Mouse (Mus musculus) heart, embryonic 14.5 days (tissue): ENCODE data around the gene Ninj1. TPM values are rescaled to one million over a fixed set of nuclear protein-coding genes. Genes with fewer than 3 reads are reported as not detected.

Source experiments
- ATAC-seq: fragments of 200-750 bp; cut with Nextera tagmentation; 2 replicates; pipeline ENCODE4 v1.8.0; 2017; ENCODE audit warnings: low read depth, moderate TSS enrichment; ENCODE audit not compliant: insufficient number of reproducible peaks, insufficient read depth, low FRiP score
- H3K27ac ChIP-seq, 2 experiments: fragments of 200-500 bp in 1 of 2; fragments of 300-500 bp in 1 of 2; sonication (generic) in 1 of 2; replicated peaks in 1 of 2; 2 replicates each; pipeline ENCODE4 v1.5.1; 2012 to 2014; ENCODE audit warnings: low read depth in 2 of 2, low read length in 2 of 2, control low read depth in 1 of 2, mild to moderate bottlenecking in 1 of 2, mixed read lengths in 1 of 2; ENCODE audit not compliant: control insufficient read depth in 1 of 2, insufficient read depth in 1 of 2
- H3K27me3 ChIP-seq: fragments of 300-500 bp; sonication (generic); 2 replicates; pipeline ENCODE4 v1.6.1; 2014; ENCODE audit warnings: mild to moderate bottlenecking, low read length, control low read depth; ENCODE audit not compliant: control insufficient read depth, insufficient read depth
- H3K36me3 ChIP-seq: fragments of 300-500 bp; sonication (generic); 2 replicates; pipeline ENCODE4 v1.6.1; 2014; ENCODE audit warnings: mild to moderate bottlenecking, control low read depth, low read length, mixed read lengths; ENCODE audit not compliant: control insufficient read depth, insufficient read depth
- H3K4me1 ChIP-seq, 2 experiments: fragments of 200-500 bp in 1 of 2; fragments of 300-500 bp in 1 of 2; sonication (generic) in 1 of 2; 2 replicates each; pipeline ENCODE4 v1.6.1; 2012 to 2014; ENCODE audit warnings: low read length in 2 of 2, control low read depth in 1 of 2, mixed read lengths in 1 of 2; ENCODE audit not compliant: control insufficient read depth in 2 of 2, insufficient read depth in 2 of 2
- H3K4me2 ChIP-seq: fragments of 300-500 bp; sonication (generic); 2 replicates; pipeline ENCODE4 v1.6.1; 2014; ENCODE audit warnings: mild to moderate bottlenecking, low read length
- H3K4me3 ChIP-seq, 2 experiments: fragments of 200-500 bp in 1 of 2; fragments of 300-500 bp in 1 of 2; sonication (generic) in 1 of 2; 2 replicates each; pipeline ENCODE4 v1.5.1; 2012 to 2014; ENCODE audit warnings: low read length in 2 of 2, mild to moderate bottlenecking in 2 of 2, control low read depth in 1 of 2, low read depth in 1 of 2, moderate library complexity in 1 of 2; ENCODE audit not compliant: control insufficient read depth in 1 of 2, insufficient read depth in 1 of 2
- H3K9ac ChIP-seq: fragments of 300-500 bp; sonication (generic); 2 replicates; pipeline ENCODE4 v1.6.1; 2014; ENCODE audit warnings: mild to moderate bottlenecking, low read length
- H3K9me3 ChIP-seq: fragments of 300-500 bp; sonication (generic); 2 replicates; pipeline ENCODE4 v1.6.1; 2016; ENCODE audit warnings: low read length, control low read depth; ENCODE audit not compliant: control insufficient read depth
- WGBS: fragments of 180-500 bp; shearing (Covaris S2); extraction: QIAGEN DNeasy Blood & Tissue Kit; methylation state at CpG from one replicate; pipeline ENCODE4 v1.1.7; 2014; 5-methylcytosine and 5-hydroxymethylcytosine counted together
- polyA plus RNA-seq: library from polyadenylated mRNA; unstranded; fragments of >200 nt; fragmentation: Nextera tagmentation; extraction: Ambion mirVana; gene quantifications from 2 replicates; pipeline ENCODE4 v1.2.1, GENCODE M21; 2014

Gene Ninj1
- polyA plus RNA-seq, 1 experiment from 2014 or later: 87.7 TPM

- H3K4me1 ChIP-seq: peaks cover 48 to 55% of the 10 kb centered on the region in 2 experiments
- peaks cover 19% of the 10 kb centered on the region for H3K36me3 ChIP-seq
- H3K9me3 ChIP-seq: no peaks in the 10 kb centered on the region
- WGBS: 68% methylated on average over 7 of the region's 7 CpGs
- 0 out of 2 replicates have a peak overlapping the region, but pooled peaks have one; percentile 9 for H3K9ac ChIP-seq
- no peak for ATAC-seq
- no peak overlapping the region for H3K4me3 ChIP-seq
- H3K27me3 ChIP-seq: no peaks in the 10 kb centered on the region
- H3K27ac ChIP-seq: peak overlapping the region; percentile 8 to 39; a peak in 2 of 4 replicates
- no peak overlapping the region for H3K4me2 ChIP-seq
These were observed 3.8 kb downstream of the Ninj1 start for GRCm38 (mm10) chr13:49190876-49191672.

- ATAC-seq: no peak
- Histone ChIP-seq H3K9me3 (no peaks in the 10 kb centered on the region), H3K4me1 (peaks cover 45 to 55% of the 10 kb centered on the region in 2 experiments), H3K4me2 (no peak overlapping the region), H3K27me3 (no peaks in the 10 kb centered on the region), H3K4me3 (no peak overlapping the region), H3K27ac (peak overlapping the region in 1 of 2 experiments; percentile 39; a peak in 2 of 4 replicates), H3K36me3 (peaks cover 25% of the 10 kb centered on the region), H3K9ac (peak overlapping the region; percentile 9; the same call in 1 of the 2 replicates)
- WGBS: 55% methylated on average over 5 of the region's 5 CpGs
These were observed 4.4 kb downstream of the Ninj1 start for GRCm38 (mm10) chr13:49191673-49192035.

GRCm38 (mm10) chr13:49192156-49192855, 5.0 kb downstream of the Ninj1 start:
- Histone ChIP-seq H3K4me1 (peaks cover 43 to 53% of the 10 kb centered on the region in 2 experiments), H3K9ac (no peak overlapping the region; the same call in 1 of the 2 replicates), H3K27ac (no peak overlapping the region; a peak in 1 of 4 replicates), H3K27me3 (no peaks in the 10 kb centered on the region), H3K4me3 (no peak overlapping the region), H3K4me2 (no peak overlapping the region), H3K9me3 (no peaks in the 10 kb centered on the region), H3K36me3 (peaks cover 27% of the 10 kb centered on the region)
- ATAC-seq: no peak
- WGBS: 72% methylated on average over 16 of the region's 16 CpGs

- 95% methylated on average over 17 of the region's 17 CpGs for WGBS
- peaks cover 36 to 47% of the 10 kb centered on the region in 2 experiments for H3K4me1 ChIP-seq
- no peak overlapping the region for H3K4me2 ChIP-seq
- no peaks in the 10 kb centered on the region for H3K27me3 ChIP-seq
- no peak for ATAC-seq
- no peaks in the 10 kb centered on the region for H3K9me3 ChIP-seq
- H3K27ac ChIP-seq: no peak overlapping the region
- H3K9ac ChIP-seq: no peak overlapping the region
- H3K4me3 ChIP-seq: no peak overlapping the region
- peaks cover 27% of the 10 kb centered on the region for H3K36me3 ChIP-seq
These were observed 6.4 kb downstream of the Ninj1 start for GRCm38 (mm10) chr13:49193650-49194049.

- Histone ChIP-seq H3K9me3 (no peaks in the 10 kb centered on the region), H3K9ac (no peak overlapping the region), H3K4me3 (no peak overlapping the region), H3K4me2 (no peak overlapping the region), H3K4me1 (peaks cover 29 to 36% of the 10 kb centered on the region in 2 experiments), H3K27me3 (no peaks in the 10 kb centered on the region), H3K36me3 (peaks cover 27% of the 10 kb centered on the region), H3K27ac (no peak overlapping the region)
- no peak for ATAC-seq
- WGBS: 92% methylated on average over 13 of the region's 13 CpGs
These were observed 7.5 kb downstream of the Ninj1 start for GRCm38 (mm10) chr13:49194811-49195210.

GRCm38 (mm10) chr13:49195651-49196050, 8.4 kb downstream of the Ninj1 start:
- 84% methylated on average over 7 of the region's 7 CpGs for WGBS
- peaks cover 27% of the 10 kb centered on the region for H3K36me3 ChIP-seq

GRCm38 (mm10) chr13:49196211-49196610, 8.9 kb downstream of the Ninj1 start:
- Histone ChIP-seq H3K27ac (no peak overlapping the region), H3K4me2 (no peak overlapping the region), H3K9ac (no peak overlapping the region), H3K4me1 (peaks cover 16 to 22% of the 10 kb centered on the region in 2 experiments), H3K4me3 (no peak overlapping the region), H3K27me3 (no peaks in the 10 kb centered on the region), H3K9me3 (no peaks in the 10 kb centered on the region), H3K36me3 (peaks cover 27% of the 10 kb centered on the region)
- ATAC-seq: no peak
- WGBS: 78% methylated on average over 5 of the region's 5 CpGs

More at GRCm38 (mm10) chr13:49195651-49196050, 8.4 kb downstream of the Ninj1 start:
- Histone ChIP-seq H3K27me3 (no peaks in the 10 kb centered on the region), H3K9ac (no peak overlapping the region), H3K9me3 (no peaks in the 10 kb centered on the region), H3K4me3 (no peak overlapping the region), H3K4me1 (peaks cover 21 to 28% of the 10 kb centered on the region in 2 experiments), H3K27ac (no peak overlapping the region), H3K4me2 (no peak overlapping the region)
- ATAC-seq: no peak
